Mouse (Mus musculus): Measurements from ENCODE around the gene Selenon. TPM values are rescaled to one million over a fixed set of nuclear protein-coding genes. Genes with fewer than 3 reads are reported as not detected.

Selenon gene
- 28.4 and 33.3 TPM in 2 replicates for polyA plus RNA-seq (2012; ENCODE audit: insufficient read depth, insufficient read length, missing spikeins)

GRCm38 (mm10) chr4:134551494-134552316 is at the start of gene Selenon:
Gene Selenon (minus strand): TSS chr4:134552166.
- TF ChIP-seq POLR2A (IDR thresholded peaks at IDR 0.05; ENCODE audit: borderline replicate concordance, low read depth, low read length) (no peak), CTCF (IDR thresholded peaks at IDR 0.05; ENCODE audit: low read depth, low read length) (no peak)
- Histone ChIP-seq H3K27ac (ENCODE audit: insufficient read depth, low read depth, low read length) (no peak within 1 kb of the TSS), H3K4me3 (ENCODE audit: insufficient read depth, low read length) (peak within 1 kb of the TSS; percentile 82), H3K4me1 (ENCODE audit: control insufficient read depth, insufficient read depth, low read length) (peaks cover 25% of the 10 kb centered on the region)

GRCm38 (mm10) chr4:134601404-134601803 is 49.4 kb upstream of the Selenon start:
- no peak for TF ChIP-seq POLR2A (IDR thresholded peaks at IDR 0.05; ENCODE audit: borderline replicate concordance, low read depth, low read length)
- no peak for TF ChIP-seq CTCF (IDR thresholded peaks at IDR 0.05; ENCODE audit: low read depth, low read length)
- Histone ChIP-seq H3K27ac (ENCODE audit: insufficient read depth, low read depth, low read length) (no peak overlapping the region), H3K4me3 (ENCODE audit: insufficient read depth, low read length) (no peak overlapping the region), H3K4me1 (ENCODE audit: control insufficient read depth, insufficient read depth, low read length) (peaks cover 3% of the 10 kb centered on the region; the same call in 1 of the 2 replicates)

GRCm38 (mm10) chr4:134600777-134601176 is 48.8 kb upstream of the Selenon start:
- TF ChIP-seq CTCF (IDR thresholded peaks at IDR 0.05; ENCODE audit: low read depth, low read length) (no peak), POLR2A (IDR thresholded peaks at IDR 0.05; ENCODE audit: borderline replicate concordance, low read depth, low read length) (no peak)
- Histone ChIP-seq H3K27ac (ENCODE audit: insufficient read depth, low read depth, low read length) (no peak overlapping the region), H3K4me1 (ENCODE audit: control insufficient read depth, insufficient read depth, low read length) (peaks cover 3% of the 10 kb centered on the region; the same call in 1 of the 2 replicates), H3K4me3 (ENCODE audit: insufficient read depth, low read length) (no peak overlapping the region)

DNA sequence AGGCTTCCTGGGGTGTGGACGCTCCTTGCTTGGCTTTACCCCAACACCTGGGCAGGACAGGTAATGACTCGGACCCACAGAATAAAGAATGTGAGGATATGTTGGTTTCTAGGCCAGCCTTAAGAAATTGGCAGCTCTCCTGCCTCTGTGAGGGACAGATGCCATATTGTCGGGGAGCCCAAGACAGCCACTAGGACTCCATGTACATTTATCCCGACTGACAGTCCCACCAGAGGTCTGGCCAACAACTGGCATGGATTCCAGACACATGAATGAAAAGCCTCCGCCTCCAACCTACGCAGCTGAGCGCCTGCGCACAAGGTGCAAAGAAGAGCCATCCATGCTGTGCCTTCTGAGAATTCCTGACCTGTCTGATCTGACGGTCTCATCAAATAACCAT is 48.1 kb upstream of the Selenon start:
- TF ChIP-seq POLR2A (IDR thresholded peaks at IDR 0.05; ENCODE audit: borderline replicate concordance, low read depth, low read length) (no peak), CTCF (IDR thresholded peaks at IDR 0.05; ENCODE audit: low read depth, low read length) (no peak)

DNA sequence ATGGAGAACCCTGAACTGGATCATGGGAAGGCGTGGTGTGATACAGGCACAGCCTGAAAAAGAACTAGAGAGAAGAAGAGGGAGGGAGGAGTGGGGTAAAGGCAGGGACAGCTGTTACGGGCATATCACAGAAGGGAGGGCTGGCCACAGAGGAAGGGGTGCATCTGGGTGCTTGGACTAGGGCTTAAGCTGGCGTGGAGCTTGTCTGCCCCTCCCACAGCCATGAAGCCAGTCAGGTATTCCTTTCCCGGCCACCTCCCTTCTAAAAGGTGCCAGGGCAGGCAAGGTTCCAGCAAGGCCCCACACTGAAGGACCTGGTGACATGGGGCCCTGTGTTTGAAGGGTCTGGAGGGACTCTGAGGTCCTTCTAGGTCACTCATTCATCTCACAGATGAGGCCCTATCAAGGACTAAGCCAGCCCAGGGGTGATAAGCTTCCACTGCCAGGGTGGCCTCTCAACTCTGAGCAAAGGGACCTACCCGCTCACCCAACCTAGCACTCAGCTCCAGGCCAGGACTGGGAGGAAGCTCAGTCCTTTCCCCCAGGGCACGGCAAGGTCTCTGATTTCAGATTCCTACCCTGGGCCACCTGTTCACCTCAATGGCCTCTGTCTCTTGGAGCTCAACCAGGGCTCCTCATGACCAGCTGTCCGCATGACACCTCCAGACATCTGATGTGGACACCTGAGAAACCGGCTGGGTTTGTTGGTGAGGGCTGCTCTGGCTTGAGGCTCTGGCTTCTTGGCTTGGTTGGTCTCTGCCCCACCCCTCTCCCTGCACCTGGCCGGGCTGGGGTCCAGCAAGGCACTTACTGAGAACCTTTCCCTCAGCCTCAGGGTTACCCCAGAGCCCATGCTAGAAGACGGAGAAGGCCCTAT is 45.1 kb upstream of the Selenon start:
- Histone ChIP-seq H3K27ac (ENCODE audit: insufficient read depth, low read depth, low read length) (no peak overlapping the region), H3K4me3 (ENCODE audit: insufficient read depth, low read length) (no peak overlapping the region), H3K4me1 (ENCODE audit: control insufficient read depth, insufficient read depth, low read length) (peaks cover 10% of the 10 kb centered on the region)
- no peak for TF ChIP-seq POLR2A (IDR thresholded peaks at IDR 0.05; ENCODE audit: borderline replicate concordance, low read depth, low read length)
- no peak for TF ChIP-seq CTCF (IDR thresholded peaks at IDR 0.05; ENCODE audit: low read depth, low read length)

More for the DNA sequence above, 48.1 kb upstream of the Selenon start:
- Histone ChIP-seq H3K4me3 (ENCODE audit: insufficient read depth, low read length) (no peak overlapping the region), H3K27ac (ENCODE audit: insufficient read depth, low read depth, low read length) (no peak overlapping the region), H3K4me1 (ENCODE audit: control insufficient read depth, insufficient read depth, low read length) (peaks cover 6% of the 10 kb centered on the region; the same call in 1 of the 2 replicates)

- TF ChIP-seq POLR2A (IDR thresholded peaks at IDR 0.05; ENCODE audit: borderline replicate concordance, low read depth, low read length) (no peak), CTCF (IDR thresholded peaks at IDR 0.05; ENCODE audit: low read depth, low read length) (no peak)
Observed at GRCm38 (mm10) chr4:134594731-134595439, 42.9 kb upstream of the Selenon start.

GRCm38 (mm10) chr4:134592442-134592841 is 40.5 kb upstream of the Selenon start:
- H3K27ac ChIP-seq (ENCODE audit: insufficient read depth, low read depth, low read length), result no peak overlapping the region
- peaks cover 40% of the 10 kb centered on the region for H3K4me1 ChIP-seq (ENCODE audit: control insufficient read depth, insufficient read depth, low read length)
- H3K4me3 ChIP-seq (ENCODE audit: insufficient read depth, low read length), result no peak overlapping the region
- TF ChIP-seq POLR2A (IDR thresholded peaks at IDR 0.05; ENCODE audit: borderline replicate concordance, low read depth, low read length) (no peak), CTCF (IDR thresholded peaks at IDR 0.05; ENCODE audit: low read depth, low read length) (no peak)

More at GRCm38 (mm10) chr4:134594731-134595439, 42.9 kb upstream of the Selenon start:
- Histone ChIP-seq H3K27ac (ENCODE audit: insufficient read depth, low read depth, low read length) (peak overlapping the region; percentile 87), H3K4me3 (ENCODE audit: insufficient read depth, low read length) (no peak overlapping the region), H3K4me1 (ENCODE audit: control insufficient read depth, insufficient read depth, low read length) (peaks cover 19% of the 10 kb centered on the region)

DNA sequence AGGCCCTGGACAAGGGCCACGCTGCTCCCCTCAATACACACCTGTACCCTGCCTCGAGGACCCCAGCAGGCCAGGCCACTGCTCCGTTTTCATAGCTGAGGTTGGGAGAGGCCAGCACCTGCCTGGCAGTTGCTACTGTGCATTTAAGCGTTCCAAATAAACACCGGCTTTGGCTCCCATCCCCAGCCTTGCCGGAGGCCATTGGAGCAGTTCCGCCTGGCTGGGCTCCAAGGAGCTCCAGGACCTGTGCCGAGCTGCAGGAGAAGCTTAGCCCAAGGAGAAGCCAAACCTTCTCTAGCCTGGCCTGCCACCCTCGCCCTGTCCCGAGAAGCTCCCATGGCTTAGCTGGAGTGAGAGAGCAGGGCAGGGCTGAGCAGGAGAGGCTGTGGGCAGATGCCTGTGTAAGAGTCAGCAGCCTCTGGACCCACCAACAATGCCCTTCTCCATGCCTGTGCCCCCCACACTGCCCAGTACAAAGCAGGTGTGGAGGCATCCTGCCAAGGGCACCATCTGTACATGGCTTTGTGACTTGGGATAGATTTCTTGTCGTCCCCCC is 39.6 kb upstream of the Selenon start:
- H3K4me3 ChIP-seq (ENCODE audit: insufficient read depth, low read length), result no peak overlapping the region
- H3K4me1 ChIP-seq (ENCODE audit: control insufficient read depth, insufficient read depth, low read length), result peaks cover 49% of the 10 kb centered on the region
- TF ChIP-seq POLR2A (IDR thresholded peaks at IDR 0.05; ENCODE audit: borderline replicate concordance, low read depth, low read length) (no peak), CTCF (IDR thresholded peaks at IDR 0.05; ENCODE audit: low read depth, low read length) (no peak)
- H3K27ac ChIP-seq (ENCODE audit: insufficient read depth, low read depth, low read length), result no peak overlapping the region
